Mouse (Mus musculus) limb, embryonic 10.5 days (tissue): ENCODE measurements at regions not wholly inside any gene's neighbourhood (a gene's known extent, or its start where the extent isn't known, plus 50 kb on each side); places are given as distances from the start of the nearest gene placed in this dataset.

Experiments used
- DNase-seq: peaks from one replicate; pipeline ENCODE4 v3.0.0-alpha.2; 2017; ENCODE audit warnings: low spot score
- H3K27ac ChIP-seq: fragments of 300-500 bp; sonication (generic); 2 replicates; pipeline ENCODE4 v1.5.1; 2016; ENCODE audit warnings: mild to moderate bottlenecking
- H3K27me3 ChIP-seq: fragments of 300-500 bp; sonication (generic); 2 replicates; pipeline ENCODE4 v1.6.1; 2016; ENCODE audit warnings: low read depth, mild to moderate bottlenecking; ENCODE audit not compliant: poor library complexity, severe bottlenecking
- H3K36me3 ChIP-seq: fragments of 300-500 bp; sonication (generic); 2 replicates; pipeline ENCODE4 v1.6.1; 2016; ENCODE audit warnings: mild to moderate bottlenecking, moderate library complexity
- H3K4me1 ChIP-seq: fragments of 300-500 bp; sonication (generic); 2 replicates; pipeline ENCODE4 v1.6.1; 2016
- H3K4me3 ChIP-seq: fragments of 300-500 bp; sonication (generic); 2 replicates; pipeline ENCODE4 v1.5.1; 2016; ENCODE audit warnings: mild to moderate bottlenecking, moderate library complexity
- H3K9me3 ChIP-seq: fragments of 300-500 bp; sonication (generic); replicated peaks from 2 replicates; pipeline ENCODE4 v1.6.1; 2016; ENCODE audit warnings: mild to moderate bottlenecking
- WGBS: fragments of 180-500 bp; shearing (Covaris S2); methylation state at CpG from one replicate; pipeline ENCODE4 v1.1.7; 2016; 5-methylcytosine and 5-hydroxymethylcytosine counted together

DNA sequence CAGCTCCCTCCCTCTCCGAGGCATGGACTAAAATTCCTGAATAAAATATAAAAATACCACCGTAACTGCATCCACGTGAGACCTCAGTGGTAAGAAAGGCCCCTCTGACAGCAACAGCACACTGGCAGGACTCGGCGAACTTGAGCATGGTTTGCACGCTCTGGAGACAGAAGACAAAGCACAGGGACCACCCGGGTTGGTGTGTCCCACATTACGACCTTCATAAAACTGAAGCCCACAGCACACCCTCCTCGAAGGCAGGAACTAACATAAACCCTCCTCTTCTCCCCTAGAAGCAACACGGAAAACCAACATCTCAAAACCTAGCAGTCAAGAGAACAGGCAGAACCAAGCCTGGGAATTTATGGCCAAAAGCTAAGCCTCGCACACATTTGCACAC lies 101.7 kb upstream of the Hnrnpa3 start:
- Histone ChIP-seq H3K27me3 (no peaks in the 10 kb centered on the region), H3K27ac (peak overlapping the region; percentile 81), H3K4me3 (no peak overlapping the region), H3K36me3 (no peaks in the 10 kb centered on the region), H3K4me1 (peaks cover 22% of the 10 kb centered on the region), H3K9me3 (no peaks in the 10 kb centered on the region)
- DNase-seq = no peak
- WGBS = 59% methylated on average over 11 of the region's 11 CpGs

DNA sequence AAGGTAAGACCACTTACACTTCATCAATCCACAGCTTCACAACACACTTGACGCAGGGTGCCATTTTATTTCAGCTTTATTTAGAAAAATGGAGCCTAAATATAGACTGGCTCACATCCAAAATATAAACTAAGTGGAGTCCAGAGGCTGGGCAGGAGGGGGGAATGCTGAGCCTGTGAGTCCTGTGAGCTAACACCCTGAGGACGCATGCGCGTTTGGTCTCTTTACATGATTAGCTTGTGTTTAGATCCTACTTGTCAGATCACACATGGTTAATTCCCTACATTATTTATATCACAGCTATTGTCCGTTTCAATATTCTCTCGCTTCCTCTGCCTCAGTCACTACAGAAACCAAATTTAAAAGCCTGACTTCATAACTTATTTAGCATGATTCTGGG lies 99.1 kb upstream of the Hnrnpa3 start:
- WGBS = 82% methylated on average over 6 of the region's 6 CpGs
- Histone ChIP-seq H3K27ac (no peak overlapping the region), H3K4me1 (peaks cover 27% of the 10 kb centered on the region), H3K36me3 (no peaks in the 10 kb centered on the region), H3K9me3 (no peaks in the 10 kb centered on the region), H3K4me3 (no peak overlapping the region), H3K27me3 (no peaks in the 10 kb centered on the region)
- no peak for DNase-seq

- no peak for DNase-seq
- Histone ChIP-seq H3K27me3 (no peaks in the 10 kb centered on the region), H3K9me3 (no peaks in the 10 kb centered on the region), H3K27ac (peak overlapping the region; percentile 55), H3K4me3 (no peak overlapping the region), H3K4me1 (peaks cover 20% of the 10 kb centered on the region), H3K36me3 (no peaks in the 10 kb centered on the region)
- WGBS = 58% methylated on average over 9 of the region's 9 CpGs
Measured at GRCm38 (mm10) chr2:75563253-75563913, 95.7 kb upstream of the Hnrnpa3 start.

DNA sequence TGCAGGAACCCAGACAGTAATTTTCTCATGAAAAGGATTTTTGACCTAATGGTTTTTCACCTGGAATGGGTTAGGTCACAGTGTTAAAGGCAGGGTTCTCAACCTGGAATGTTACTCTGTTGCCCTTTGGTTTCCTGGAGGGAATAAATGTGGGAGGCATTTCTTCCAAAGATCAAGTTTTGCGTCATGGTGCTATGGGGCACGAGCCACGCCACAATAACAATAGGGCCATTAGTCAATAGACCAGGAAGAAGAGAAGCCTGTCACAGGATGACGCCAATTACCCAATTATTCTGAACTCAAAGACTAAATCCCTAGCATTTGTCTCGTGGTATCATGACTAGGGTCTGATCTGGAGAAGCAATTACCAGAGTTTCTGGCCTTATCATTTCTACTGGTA lies 94.3 kb upstream of the Hnrnpa3 start:
- Histone ChIP-seq H3K4me1 (peaks cover 25% of the 10 kb centered on the region), H3K9me3 (no peaks in the 10 kb centered on the region), H3K36me3 (no peaks in the 10 kb centered on the region), H3K27me3 (no peaks in the 10 kb centered on the region), H3K4me3 (no peak overlapping the region), H3K27ac (no peak overlapping the region)
- WGBS = 79% methylated on average over 5 of the region's 5 CpGs
- no peak for DNase-seq

- H3K4me1 ChIP-seq = peaks cover 25% of the 10 kb centered on the region
- WGBS = 92% methylated on average over 4 of the region's 4 CpGs
- H3K9me3 ChIP-seq = no peaks in the 10 kb centered on the region
- H3K36me3 ChIP-seq = no peaks in the 10 kb centered on the region
- DNase-seq = no peak
- H3K4me3 ChIP-seq = no peak overlapping the region
- H3K27ac ChIP-seq = no peak overlapping the region
- H3K27me3 ChIP-seq = no peaks in the 10 kb centered on the region; the same call in 1 of the 2 replicates
Measured at GRCm38 (mm10) chr2:75567131-75567530, 91.9 kb upstream of the Hnrnpa3 start.

DNA sequence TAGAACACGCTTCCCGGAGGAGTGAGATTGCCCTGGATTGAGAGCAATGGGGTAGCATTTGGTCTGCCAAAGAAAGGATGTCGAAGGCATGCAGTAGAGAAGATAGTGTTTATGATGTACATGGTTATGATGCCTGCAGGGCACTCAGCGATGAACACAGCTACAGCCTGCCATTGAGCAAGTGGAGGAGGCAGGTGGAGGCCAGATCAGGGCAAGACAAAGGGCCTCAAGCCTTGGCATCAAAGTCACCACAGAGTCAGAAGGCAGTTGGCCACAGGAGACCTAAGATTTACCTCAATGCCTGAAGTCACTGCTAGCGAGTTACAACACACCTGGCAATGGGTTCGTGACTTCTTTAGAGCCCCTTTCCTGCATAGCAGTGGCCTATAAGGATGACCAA lies 89.3 kb upstream of the Hnrnpa3 start:
- H3K4me1 ChIP-seq = peaks cover 16% of the 10 kb centered on the region
- no peak for DNase-seq
- no peaks in the 10 kb centered on the region; the same call in 1 of the 2 replicates for H3K27me3 ChIP-seq
- no peaks in the 10 kb centered on the region for H3K9me3 ChIP-seq
- 93% methylated on average over 6 of the region's 6 CpGs for WGBS
- no peak overlapping the region for H3K4me3 ChIP-seq
- H3K36me3 ChIP-seq = no peaks in the 10 kb centered on the region
- H3K27ac ChIP-seq = no peak overlapping the region

- 85% methylated on average over 2 of the region's 2 CpGs for WGBS
- Histone ChIP-seq H3K9me3 (no peaks in the 10 kb centered on the region), H3K36me3 (no peaks in the 10 kb centered on the region), H3K27me3 (no peaks in the 10 kb centered on the region; the same call in 1 of the 2 replicates), H3K4me1 (peaks cover 16% of the 10 kb centered on the region), H3K4me3 (no peak overlapping the region), H3K27ac (no peak overlapping the region)
- DNase-seq = no peak
Measured at GRCm38 (mm10) chr2:75570246-75570645, 88.8 kb upstream of the Hnrnpa3 start.

DNA sequence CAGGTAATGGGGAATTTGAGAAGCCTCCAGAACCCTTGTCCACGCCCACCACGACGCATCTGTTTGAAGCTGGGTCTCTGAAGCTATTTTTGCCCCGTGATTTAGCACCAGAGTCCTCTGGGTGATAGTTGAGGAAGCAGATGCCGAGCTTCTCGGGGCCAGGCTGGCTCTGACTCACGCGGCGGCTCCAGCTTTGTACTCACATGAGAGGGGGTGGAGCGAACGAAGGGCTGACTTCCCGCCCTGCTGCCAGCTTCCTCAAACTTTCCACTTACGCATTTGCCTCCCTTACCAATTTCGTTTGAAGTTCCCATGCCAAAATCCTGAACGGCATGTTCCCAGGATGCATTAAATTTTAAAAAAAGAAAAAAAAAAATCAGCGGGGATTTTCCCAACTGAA lies 74.1 kb upstream of the Hnrnpa3 start:
- Histone ChIP-seq H3K4me3 (peak overlapping the region; percentile 39), H3K27ac (peak overlapping the region; percentile 81)
- under 1% methylated on average over 16 of the region's 16 CpGs for WGBS

GRCm38 (mm10) chr2:75588572-75588971 lies 70.5 kb upstream of the Hnrnpa3 start:
- Histone ChIP-seq H3K27ac (no peak overlapping the region), H3K9me3 (no peaks in the 10 kb centered on the region), H3K4me3 (no peak overlapping the region), H3K27me3 (peaks cover 14% of the 10 kb centered on the region; the same call in 1 of the 2 replicates), H3K4me1 (peaks cover 79% of the 10 kb centered on the region), H3K36me3 (no peaks in the 10 kb centered on the region)
- DNase-seq = peak; percentile 67
- 0% methylated on average over 6 of the region's 6 CpGs for WGBS

More for the DNA sequence above, 74.1 kb upstream of the Hnrnpa3 start:
- no peaks in the 10 kb centered on the region for H3K36me3 ChIP-seq
- DNase-seq = peak; percentile 83
- H3K9me3 ChIP-seq = no peaks in the 10 kb centered on the region
- peaks cover 54% of the 10 kb centered on the region for H3K4me1 ChIP-seq
- H3K27me3 ChIP-seq = peaks cover 3% of the 10 kb centered on the region; the same call in 1 of the 2 replicates

DNA sequence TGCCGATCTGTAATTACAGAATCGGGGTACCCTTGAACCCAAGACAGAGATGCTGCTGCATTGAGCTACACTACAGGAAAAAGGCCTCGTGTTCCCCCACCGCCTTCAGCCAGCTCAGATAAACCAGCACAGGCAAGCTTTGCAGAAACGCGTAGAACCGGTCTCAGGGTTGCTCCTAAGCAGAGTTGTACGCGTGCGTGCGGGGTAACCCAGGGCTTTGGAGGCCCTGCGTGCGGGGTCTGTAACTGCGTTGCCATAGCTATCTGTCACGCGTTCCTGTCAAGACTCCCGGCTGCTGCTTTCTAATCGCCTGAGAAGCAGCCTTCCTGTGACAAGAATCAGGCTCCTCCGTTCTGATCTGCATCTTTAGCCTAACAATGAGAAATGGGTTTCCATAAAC lies 69.6 kb upstream of the Hnrnpa3 start:
- Histone ChIP-seq H3K36me3 (no peaks in the 10 kb centered on the region), H3K27me3 (peaks cover 15% of the 10 kb centered on the region; the same call in 1 of the 2 replicates), H3K9me3 (no peaks in the 10 kb centered on the region), H3K4me3 (peak overlapping the region; percentile 27), H3K27ac (peak overlapping the region; percentile 80), H3K4me1 (peaks cover 81% of the 10 kb centered on the region)
- 5% methylated on average over 19 of the region's 19 CpGs for WGBS
- peak; percentile 65 for DNase-seq

- H3K9me3 ChIP-seq = no peaks in the 10 kb centered on the region
- H3K36me3 ChIP-seq = no peaks in the 10 kb centered on the region
- peak overlapping the region; percentile 27; the same call in 1 of the 2 replicates for H3K4me3 ChIP-seq
- peak; percentile 95 for DNase-seq
- H3K4me1 ChIP-seq = peaks cover 74% of the 10 kb centered on the region
- WGBS = 7% methylated on average over 10 of the region's 10 CpGs
- H3K27me3 ChIP-seq = peaks cover 15% of the 10 kb centered on the region; the same call in 1 of the 2 replicates
- H3K27ac ChIP-seq = peak overlapping the region; percentile 80
Measured at GRCm38 (mm10) chr2:75590175-75590574, 68.9 kb upstream of the Hnrnpa3 start.

- DNase-seq = no peak
- H3K36me3 ChIP-seq = no peaks in the 10 kb centered on the region
- H3K4me3 ChIP-seq = no peak overlapping the region
- 79% methylated on average over 5 of the region's 5 CpGs for WGBS
- no peaks in the 10 kb centered on the region for H3K9me3 ChIP-seq
- no peaks in the 10 kb centered on the region for H3K27me3 ChIP-seq
- peaks cover 21% of the 10 kb centered on the region for H3K4me1 ChIP-seq
- no peak overlapping the region for H3K27ac ChIP-seq
Measured at GRCm38 (mm10) chr2:75600511-75600910, 58.5 kb upstream of the Hnrnpa3 start.

GRCm38 (mm10) chr2:75603175-75603871 lies 55.7 kb upstream of the Hnrnpa3 start:
- 13% methylated on average over 25 of the region's 26 CpGs for WGBS
- Histone ChIP-seq H3K36me3 (no peaks in the 10 kb centered on the region), H3K9me3 (no peaks in the 10 kb centered on the region), H3K4me3 (peak overlapping the region; percentile 46), H3K27me3 (no peaks in the 10 kb centered on the region), H3K27ac (peak overlapping the region; percentile 72), H3K4me1 (peaks cover 34% of the 10 kb centered on the region)
- no peak for DNase-seq
